Mouse (Mus musculus) ES-Bruce4 (cell line): ENCODE measurements around the gene C1qb.

Experiments used
- CTCF ChIP-seq: IDR thresholded peaks from one replicate; pipeline ENCODE4 v1.8.1; 2011; ENCODE audit warnings: low read depth, low read length
- EP300 ChIP-seq: IDR thresholded peaks from 2 replicates; pipeline ENCODE4 v1.6.1; 2011; ENCODE audit warnings: low read depth, low read length; ENCODE audit not compliant: insufficient read depth
- POLR2A ChIP-seq: IDR thresholded peaks from one replicate; pipeline ENCODE4 v1.8.1; 2011; ENCODE audit warnings: low read length; ENCODE audit not compliant: insufficient read depth

- TF ChIP-seq CTCF (no peak), POLR2A (no peak), EP300 (no peak)
These were observed 49.0 kb upstream of the C1qb start for GRCm38 (mm10) chr4:136934746-136935613.
